Mouse (Mus musculus) urinary bladder, postnatal 25 days (tissue): Measurements from ENCODE around the gene Eps8l2.

Experiments
- DNase-seq: peaks from one replicate; pipeline ENCODE4 v3.0.0; 2022; ENCODE audit warnings: low spot score

The Eps8l2 gene

GRCm38 (mm10) chr7:141338576-141339131 lies at the start of gene Eps8l2:
TSS of gene Eps8l2 (plus strand) at chr7:141338880.
- peak; percentile 64 for DNase-seq

GRCm38 (mm10) chr7:141291921-141292582 lies 46.6 kb upstream of the Eps8l2 start, which contains the start of gene Drd4:
TSS of gene Drd4 (plus strand) at chr7:141292006.
- no peak for DNase-seq

- no peak for DNase-seq
Measured at GRCm38 (mm10) chr7:141292583-141293388, 45.9 kb upstream of the Eps8l2 start.

GRCm38 (mm10) chr7:141293852-141294471 lies 44.7 kb upstream of the Eps8l2 start:
- no peak for DNase-seq

- no peak for DNase-seq
Measured at GRCm38 (mm10) chr7:141294479-141294878, 44.2 kb upstream of the Eps8l2 start.

GRCm38 (mm10) chr7:141297926-141298650 lies 40.6 kb upstream of the Eps8l2 start:
- DNase-seq: no peak

GRCm38 (mm10) chr7:141299175-141299574 lies 39.5 kb upstream of the Eps8l2 start:
- DNase-seq: no peak

- DNase-seq: no peak
Measured at GRCm38 (mm10) chr7:141301386-141301785, 37.3 kb upstream of the Eps8l2 start.

GRCm38 (mm10) chr7:141302702-141303268 lies 35.9 kb upstream of the Eps8l2 start:
- DNase-seq: no peak

GRCm38 (mm10) chr7:141304537-141304936 lies 34.1 kb upstream of the Eps8l2 start:
- no peak for DNase-seq

GRCm38 (mm10) chr7:141314416-141314815 lies 24.3 kb upstream of the Eps8l2 start:
- DNase-seq: no peak

- DNase-seq: no peak
Measured at GRCm38 (mm10) chr7:141315076-141315475, 23.6 kb upstream of the Eps8l2 start.

- DNase-seq: no peak
Measured at GRCm38 (mm10) chr7:141315974-141316373, 22.7 kb upstream of the Eps8l2 start.

- DNase-seq: no peak
Measured at GRCm38 (mm10) chr7:141317619-141318132, 21.0 kb upstream of the Eps8l2 start.

- DNase-seq: no peak
Measured at GRCm38 (mm10) chr7:141319446-141319845, 19.2 kb upstream of the Eps8l2 start.

- DNase-seq: no peak
Measured at GRCm38 (mm10) chr7:141324686-141325085, 14.0 kb upstream of the Eps8l2 start.

- DNase-seq: peak; percentile 26
Measured at GRCm38 (mm10) chr7:141326546-141327446, 11.9 kb upstream of the Eps8l2 start.

- DNase-seq: peak; percentile 97
Measured at GRCm38 (mm10) chr7:141327469-141328372, 11.0 kb upstream of the Eps8l2 start, which contains the start of the genes Deaf1 and Tmem80. TSS of gene Deaf1 (minus strand) at chr7:141327690. TSS of gene Tmem80 (plus strand) at chr7:141327739.
